Mouse (Mus musculus) G1E-ER4 (cell line): Measurements from ENCODE around the gene Gm20388. TPM values are rescaled to one million over a fixed set of nuclear protein-coding genes. Genes with fewer than 3 reads are reported as not detected.

ENCODE experiments used
- GATA1 ChIP-seq: IDR thresholded peaks from one replicate; pipeline ENCODE4 v1.8.0; 2012; ENCODE audit warnings: low read length, inconsistent platforms
- polyA plus RNA-seq: library from polyadenylated mRNA; stranded (reverse); fragments of >175 nt; gene quantifications from 2 replicates; pipeline ENCODE4 v1.2.3, GENCODE M21; 2012

Gene Gm20388
- polyA plus RNA-seq, 1 experiment = not detected

- no peak for TF ChIP-seq GATA1
Measured at GRCm38 (mm10) chr8:123726759-123727158, 3816.1 kb downstream of the Gm20388 start.

- no peak for TF ChIP-seq GATA1
Measured at GRCm38 (mm10) chr8:123729055-123729785, 3818.6 kb downstream of the Gm20388 start.

- TF ChIP-seq GATA1 = no peak
Measured at GRCm38 (mm10) chr8:123729786-123730411, 3819.3 kb downstream of the Gm20388 start.

DNA sequence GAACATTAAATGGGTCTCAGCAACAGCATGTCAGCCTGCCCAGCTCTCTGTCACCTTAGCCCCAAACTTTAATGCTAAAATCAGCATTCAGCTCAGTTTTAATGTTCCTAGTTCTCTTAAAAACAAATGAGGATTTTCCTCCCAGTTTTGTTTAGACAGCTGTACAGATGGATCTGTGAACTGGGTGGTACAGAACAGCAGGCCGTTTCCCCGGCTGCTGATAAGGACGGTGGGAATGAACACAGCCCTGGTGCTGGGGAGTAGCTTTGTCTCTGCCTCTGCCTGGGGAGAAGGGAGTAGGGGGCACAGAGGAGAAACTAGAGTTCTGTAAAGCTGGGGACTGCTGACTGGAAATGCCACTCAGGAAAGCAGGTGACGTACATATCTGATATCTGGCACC lies 3821.7 kb downstream of the Gm20388 start:
- no peak for TF ChIP-seq GATA1

- TF ChIP-seq GATA1 = no peak
Measured at GRCm38 (mm10) chr8:123734486-123734885, 3823.8 kb downstream of the Gm20388 start.

DNA sequence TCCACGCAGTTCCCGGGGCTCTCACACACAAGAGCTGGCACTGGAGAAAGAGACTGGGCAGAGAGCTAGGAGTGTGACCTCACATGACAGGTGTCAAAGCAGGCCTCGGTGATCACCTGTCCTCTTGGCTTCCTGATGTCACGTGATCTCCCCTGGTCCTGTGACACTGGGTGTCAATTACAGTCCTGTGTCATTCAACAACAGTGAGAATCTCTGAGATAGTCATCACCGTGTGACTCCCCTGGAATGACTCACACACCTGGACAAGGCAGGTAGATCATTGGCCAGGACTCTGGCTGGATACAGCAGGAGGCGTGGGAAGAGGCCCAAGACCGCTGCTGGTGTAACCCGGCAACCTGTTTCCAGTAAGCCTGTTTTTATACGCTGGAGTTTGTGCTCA lies 3826.3 kb downstream of the Gm20388 start:
- TF ChIP-seq GATA1 = no peak

GRCm38 (mm10) chr8:123740263-123740662 lies 3829.6 kb downstream of the Gm20388 start:
- no peak for TF ChIP-seq GATA1

- no peak for TF ChIP-seq GATA1
Measured at GRCm38 (mm10) chr8:123741232-123741631, 3830.6 kb downstream of the Gm20388 start.

GRCm38 (mm10) chr8:123746488-123746887 lies 3835.8 kb downstream of the Gm20388 start:
- no peak for TF ChIP-seq GATA1

DNA sequence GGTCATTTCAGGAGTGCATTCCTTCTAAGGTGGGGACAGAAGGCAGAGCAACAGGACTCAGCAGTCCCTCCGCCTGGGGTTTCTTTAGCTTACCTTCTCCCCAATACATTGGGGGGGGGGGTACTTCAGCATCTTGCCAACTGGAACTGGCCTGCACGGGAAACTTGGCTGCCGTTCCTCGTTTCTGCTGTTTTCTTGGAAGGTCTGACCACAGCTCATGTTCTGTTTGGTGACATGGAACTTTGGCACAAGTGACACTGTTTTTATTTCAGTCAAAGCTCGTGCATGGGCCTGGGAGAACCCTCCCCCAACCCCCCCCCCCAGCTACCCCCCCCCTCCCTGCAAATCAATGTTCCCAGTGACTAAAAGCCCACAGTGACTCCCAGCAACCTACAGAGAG lies 3837.1 kb downstream of the Gm20388 start:
- TF ChIP-seq GATA1 = no peak

GRCm38 (mm10) chr8:123750171-123750693 lies 3839.6 kb downstream of the Gm20388 start:
- TF ChIP-seq GATA1 = no peak

DNA sequence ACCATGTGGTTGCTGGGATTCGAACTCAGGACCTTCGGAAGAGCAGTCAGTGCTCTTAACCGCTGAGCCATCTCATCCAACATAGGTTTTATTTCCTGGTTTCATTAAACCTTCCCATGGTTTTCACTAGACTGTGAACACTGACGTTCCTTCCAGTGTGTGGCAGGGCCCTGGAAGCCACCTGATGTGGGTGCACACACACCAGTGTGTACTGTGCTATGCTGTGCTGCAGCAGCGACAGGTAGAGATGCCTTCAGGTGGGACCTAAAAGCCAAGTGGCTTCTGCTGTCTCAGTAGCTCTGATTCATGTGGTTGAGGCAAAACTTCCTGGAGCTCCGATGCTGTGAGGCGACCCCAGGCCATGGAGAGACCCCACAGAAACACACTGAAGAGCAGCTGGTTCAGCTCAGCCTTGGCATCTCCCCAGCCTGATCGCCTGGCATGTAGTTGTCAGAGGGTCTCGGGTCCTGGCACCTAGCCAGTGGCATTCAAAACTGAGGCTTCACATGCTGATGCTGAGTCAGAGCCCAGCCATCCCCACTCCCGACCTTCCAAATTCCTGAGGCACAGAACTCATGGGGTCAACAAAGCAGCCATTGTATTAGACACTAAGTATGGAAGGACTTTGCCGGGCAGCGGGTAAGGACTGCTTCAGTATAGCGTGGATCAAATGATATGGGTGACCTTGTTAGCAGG lies 3842.3 kb downstream of the Gm20388 start:
- TF ChIP-seq GATA1 = no peak

GRCm38 (mm10) chr8:123753604-123754375 lies 3843.1 kb downstream of the Gm20388 start:
- no peak for TF ChIP-seq GATA1

GRCm38 (mm10) chr8:123754538-123755431 lies 3844.1 kb downstream of the Gm20388 start:
- TF ChIP-seq GATA1 = no peak
